Mouse (Mus musculus) ovary, postnatal 36 days (tissue): Measurements from ENCODE around the gene Gm12253.

Source experiments
- DNase-seq: peaks from one replicate; pipeline ENCODE4 v3.0.0; 2022; ENCODE audit warnings: low spot score, mixed read lengths

Gene Gm12253

DNA sequence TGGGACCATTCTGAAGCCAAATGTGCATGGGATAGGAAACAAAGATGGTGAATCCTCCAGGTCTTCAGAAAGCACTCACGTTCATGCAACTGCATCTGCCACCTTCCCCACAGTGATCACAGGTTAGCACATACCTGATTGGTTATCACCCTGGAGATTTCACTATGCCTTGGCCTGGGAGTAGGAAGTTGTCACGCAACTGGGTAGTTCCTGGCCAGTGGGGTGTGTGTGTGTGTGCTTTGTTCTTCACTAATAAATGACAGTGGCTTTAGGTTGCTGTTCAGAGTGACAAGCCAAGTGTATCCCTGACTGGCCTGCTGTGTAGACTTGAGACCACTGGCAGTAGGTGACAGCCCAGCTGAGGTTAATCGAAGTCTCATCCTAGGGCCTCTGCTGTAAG, at the start of gene Gm12253:
Gene Gm12253, plus strand, starts transcription at position 301 of the 400 bp plus-strand sequence.
- DNase-seq: no peak

DNA sequence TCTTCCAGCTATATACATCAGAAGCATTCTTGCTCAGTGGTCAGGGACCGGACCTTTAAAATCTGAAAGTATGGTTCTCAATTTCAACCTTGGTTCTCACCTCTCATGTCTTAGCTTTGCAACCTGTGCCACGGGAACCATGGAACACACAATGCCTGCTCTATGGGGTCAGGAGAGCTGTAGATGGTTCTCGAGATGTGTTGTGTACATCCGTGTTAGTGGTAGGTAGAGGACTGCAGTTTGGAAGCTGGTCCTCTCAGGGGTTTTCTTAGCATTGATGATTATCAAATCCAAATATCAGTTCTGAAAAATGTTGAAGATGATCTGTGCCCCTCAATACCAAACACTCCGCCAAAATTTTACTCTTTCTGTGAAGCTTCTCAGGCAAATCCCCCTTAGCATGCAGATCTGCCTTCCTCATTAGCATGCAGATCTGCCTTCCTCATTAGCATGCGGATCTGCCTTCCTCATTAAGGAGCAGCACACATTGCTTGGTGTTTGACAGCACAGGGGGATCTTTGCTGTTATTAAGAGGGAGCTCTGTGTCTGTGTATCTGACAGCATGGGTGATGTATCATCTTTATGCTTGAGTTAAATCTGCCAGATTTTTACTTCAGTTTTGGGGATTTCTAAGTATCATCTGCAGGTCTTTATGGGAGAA, 32.2 kb upstream of the Gm12253 start:
- no peak for DNase-seq

DNA sequence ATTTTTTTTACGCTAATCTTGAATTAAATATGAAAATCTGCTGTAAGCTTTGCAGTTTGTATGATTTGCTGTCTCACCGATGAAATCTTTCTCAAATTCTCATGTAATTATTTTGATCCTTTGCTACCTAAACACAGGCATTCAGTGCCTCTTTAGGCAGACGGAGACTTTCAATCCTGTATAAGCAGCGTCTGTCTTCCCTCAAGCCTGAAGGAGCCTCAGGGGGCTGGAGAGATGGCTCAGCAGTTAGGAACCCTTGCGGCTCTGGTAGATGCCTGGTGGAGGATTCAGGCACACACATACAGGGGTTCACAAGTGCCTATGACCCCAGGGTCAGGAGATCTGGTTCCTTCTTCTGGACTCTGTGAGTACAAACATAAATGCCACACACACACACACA, 31.7 kb upstream of the Gm12253 start:
- DNase-seq: no peak

DNA sequence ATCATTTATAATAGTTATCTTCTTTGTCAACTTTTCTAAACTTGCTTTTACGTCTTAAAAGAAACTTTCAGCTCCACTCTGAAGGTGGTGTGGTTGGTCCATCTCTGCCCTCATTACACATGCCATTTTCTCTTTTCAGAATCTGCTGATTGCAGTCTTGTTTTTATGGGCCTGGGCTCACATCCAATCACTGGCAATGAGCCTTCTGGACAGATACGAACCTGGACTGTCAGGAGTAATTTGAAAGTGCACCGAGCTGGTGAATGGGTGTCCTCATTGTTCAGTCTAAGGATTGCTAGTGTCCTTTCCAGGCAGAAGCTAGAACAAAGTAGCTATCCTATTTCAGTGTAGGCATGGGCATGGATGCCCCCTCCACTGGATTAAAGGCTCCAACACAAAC, 24.3 kb upstream of the Gm12253 start:
- no peak for DNase-seq

DNA sequence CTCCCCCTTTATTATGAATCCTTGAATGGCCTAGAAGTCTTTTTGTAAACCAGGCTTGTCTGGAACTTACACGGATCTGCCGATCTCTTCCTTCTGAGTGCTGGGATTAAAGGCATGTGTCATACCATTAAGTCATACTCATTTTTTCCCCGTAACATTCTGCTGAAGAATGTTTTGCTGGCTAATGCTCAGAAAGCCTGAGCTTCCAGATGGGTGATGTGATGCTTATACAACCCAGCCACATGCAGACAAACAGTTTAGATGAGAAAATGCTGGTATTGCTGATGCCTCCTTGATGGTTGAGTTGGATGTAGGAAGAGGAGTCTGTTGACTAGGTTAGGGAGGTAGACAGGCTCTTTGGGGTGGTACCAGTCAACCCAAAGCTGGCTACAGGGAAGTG, 14.0 kb upstream of the Gm12253 start:
- no peak for DNase-seq

DNA sequence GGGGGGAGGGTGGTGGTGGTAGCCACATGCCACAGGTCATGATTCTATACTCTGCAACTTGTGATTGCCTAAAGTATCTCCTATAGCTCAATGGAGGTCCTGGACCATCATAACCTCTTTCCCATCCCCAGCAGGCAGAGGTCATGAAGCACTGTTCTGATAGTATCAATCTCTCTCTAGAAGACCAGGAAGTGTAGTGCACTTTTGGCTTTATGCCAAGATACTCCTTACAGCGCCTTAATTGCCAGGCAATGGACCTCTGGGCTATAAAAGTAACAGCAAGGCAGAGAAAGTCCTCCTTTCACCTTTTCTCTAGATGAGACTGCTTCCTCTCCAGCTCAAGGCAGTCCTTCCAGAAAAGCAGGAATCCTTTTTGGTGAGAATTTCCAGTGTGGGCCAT, 11.5 kb upstream of the Gm12253 start, which contains the start of gene 1810065E05Rik:
Gene 1810065E05Rik, plus strand, starts transcription at position 297 of the 400 bp plus-strand sequence.
- DNase-seq: no peak

DNA sequence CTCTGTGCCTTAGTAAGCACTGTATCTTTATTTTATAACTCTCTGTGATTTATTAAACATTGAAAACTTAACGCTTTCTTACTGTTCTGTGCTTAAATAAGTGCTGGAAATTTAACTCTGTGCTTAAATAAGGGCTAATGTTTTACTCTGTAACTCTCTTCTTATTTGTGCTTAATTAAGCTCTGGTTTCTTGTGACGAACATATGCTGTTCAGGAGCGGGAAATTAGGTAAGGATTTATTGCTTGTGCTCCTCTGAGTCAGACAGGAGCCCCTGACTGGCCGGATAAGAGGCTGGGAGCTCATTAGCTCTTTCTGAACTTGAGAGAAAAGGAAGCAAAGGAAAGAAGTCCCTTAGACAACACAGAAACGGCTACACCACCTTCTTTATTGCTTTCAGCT, 5.5 kb downstream of the Gm12253 start:
- DNase-seq: no peak

DNA sequence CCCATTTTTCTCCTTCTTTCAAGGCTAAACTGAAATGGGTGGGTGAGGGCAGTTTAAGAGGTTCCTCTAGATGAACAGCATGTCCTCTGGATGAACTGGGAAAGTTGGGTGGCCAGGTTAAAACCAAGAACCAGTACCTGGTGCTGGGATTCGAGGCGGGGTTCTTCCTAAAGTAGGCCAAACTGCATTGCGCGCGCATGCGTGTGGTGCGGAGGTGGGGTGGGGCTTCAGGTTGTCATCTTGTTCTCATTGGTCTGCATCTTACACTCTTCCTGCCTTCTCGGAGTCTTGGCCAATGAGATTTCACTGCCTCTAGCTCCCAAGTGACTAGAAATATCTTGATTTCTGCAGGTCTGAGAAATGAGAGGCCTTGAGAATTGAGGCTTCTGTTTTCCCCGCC, 20.4 kb downstream of the Gm12253 start, which contains the start of gene Lypd9:
Gene Lypd9, minus strand, starts transcription at position 165 of the 400 bp plus-strand sequence.
- DNase-seq: no peak

DNA sequence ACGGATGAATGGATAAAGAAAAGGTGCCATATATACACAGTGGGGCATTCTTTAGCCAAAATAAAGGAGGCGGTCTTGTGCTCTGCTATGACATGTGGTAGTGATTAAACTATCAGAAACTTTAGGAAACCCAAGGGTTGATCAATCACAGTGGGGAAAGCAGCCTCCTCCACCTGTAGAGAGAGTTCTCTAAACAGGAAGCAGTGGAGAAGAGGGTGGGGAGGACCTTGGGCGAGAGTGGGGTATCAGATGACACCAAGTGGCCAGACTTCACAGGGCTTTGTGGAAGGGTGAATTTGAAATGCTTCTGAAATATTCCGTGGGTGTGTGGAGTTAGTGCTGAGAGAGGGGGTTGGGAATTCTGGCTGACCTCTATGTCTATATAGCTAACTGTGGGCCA, 21.2 kb downstream of the Gm12253 start:
- no peak for DNase-seq

DNA sequence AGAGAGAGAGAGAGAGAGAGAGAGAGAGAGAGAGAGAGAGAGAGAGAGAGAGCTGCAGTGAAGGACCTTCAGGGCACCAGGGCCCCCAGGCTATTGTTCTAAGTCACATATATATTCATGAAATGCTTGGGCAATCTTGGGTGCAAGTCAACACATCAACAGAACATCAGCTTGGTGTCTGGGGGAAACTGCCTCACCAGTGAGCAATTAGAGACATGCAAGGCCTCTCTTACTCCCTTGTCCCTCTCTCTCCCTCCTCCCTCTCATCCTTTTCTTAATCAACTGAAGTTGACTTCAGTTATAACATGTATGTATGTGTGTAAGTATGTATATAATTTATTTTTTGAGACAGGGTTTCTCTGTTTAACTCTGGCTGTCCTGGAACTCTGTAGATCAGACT, 29.8 kb downstream of the Gm12253 start, which contains the start of gene Olfr30:
Gene Olfr30, minus strand, starts transcription at position 101 of the 400 bp plus-strand sequence.
- no peak for DNase-seq
